Mouse (Mus musculus) forebrain, embryonic 12.5 days (tissue): ENCODE data around the gene Naaladl1. TPM values are rescaled to one million over a fixed set of nuclear protein-coding genes. Genes with fewer than 3 reads are reported as not detected.

Source experiments
- ATAC-seq: fragments of 200-750 bp; cut with Nextera tagmentation; 2 replicates; pipeline ENCODE4 v1.8.0; 2017; ENCODE audit warnings: moderate TSS enrichment; ENCODE audit not compliant: low FRiP score
- H3K27ac ChIP-seq: fragments of 300-500 bp; sonication (generic); 2 replicates; pipeline ENCODE4 v1.5.1; 2016; ENCODE audit warnings: mild to moderate bottlenecking
- H3K27me3 ChIP-seq: fragments of 300-500 bp; sonication (generic); 2 replicates; pipeline ENCODE4 v1.6.1; 2016; ENCODE audit warnings: mild to moderate bottlenecking
- H3K36me3 ChIP-seq: fragments of 300-500 bp; sonication (generic); replicated peaks from 2 replicates; pipeline ENCODE4 v1.6.1; 2016; ENCODE audit warnings: mild to moderate bottlenecking
- H3K4me1 ChIP-seq: fragments of 300-500 bp; sonication (generic); 2 replicates; pipeline ENCODE4 v1.6.1; 2016
- H3K4me2 ChIP-seq: fragments of 300-500 bp; sonication (generic); 2 replicates; pipeline ENCODE4 v1.6.1; 2016; ENCODE audit warnings: mild to moderate bottlenecking, moderate library complexity
- H3K4me3 ChIP-seq: fragments of 300-500 bp; sonication (generic); replicated peaks from 2 replicates; pipeline ENCODE4 v1.5.1; 2016; ENCODE audit warnings: mild to moderate bottlenecking
- H3K9ac ChIP-seq: fragments of 300-500 bp; sonication (generic); 2 replicates; pipeline ENCODE4 v1.6.1; 2016; ENCODE audit warnings: mild to moderate bottlenecking
- H3K9me3 ChIP-seq: fragments of 300-500 bp; sonication (generic); 2 replicates; pipeline ENCODE4 v1.6.1; 2016
- WGBS: fragments of 180-500 bp; shearing (Covaris S2); methylation state at CpG from one replicate; pipeline ENCODE4 v1.1.7; 2016; 5-methylcytosine and 5-hydroxymethylcytosine counted together
- polyA plus RNA-seq: library from polyadenylated mRNA; unstranded; fragments of >200 nt; fragmentation: Nextera tagmentation; extraction: Ambion mirVana; gene quantifications from 2 replicates; pipeline ENCODE4 v1.2.1, GENCODE M21; 2016

Gene Naaladl1
- polyA plus RNA-seq, 1 experiment from 2014 or later, result 1.2 TPM

- no peaks in the 10 kb centered on the region for H3K27me3 ChIP-seq
- peak within 1 kb of the TSS; percentile 89 for H3K27ac ChIP-seq
- ATAC-seq, result peak; percentile 94
- H3K9me3 ChIP-seq, result no peaks in the 10 kb centered on the region
- whole genome bisulfite sequencing, result 8% methylated on average over 33 of the region's 33 CpGs
- peaks cover 27% of the 10 kb centered on the region for H3K4me1 ChIP-seq
- H3K36me3 ChIP-seq, result peaks cover 36% of the 10 kb centered on the region
- peak within 1 kb of the TSS; percentile 94 for H3K4me2 ChIP-seq
- H3K9ac ChIP-seq, result peak within 1 kb of the TSS; percentile 72
- H3K4me3 ChIP-seq, result peak within 1 kb of the TSS; percentile 56
Observed at GRCm38 (mm10) chr19:6067724-6068415, 37.7 kb upstream of the Naaladl1 start, which contains the start of gene Tm7sf2. Tm7sf2 (minus strand) TSS chr19:6068373.

- Histone ChIP-seq H3K27ac (no peak overlapping the region), H3K4me2 (no peak overlapping the region), H3K9ac (no peak overlapping the region), H3K4me1 (peaks cover 24% of the 10 kb centered on the region), H3K4me3 (no peak overlapping the region), H3K9me3 (no peaks in the 10 kb centered on the region), H3K27me3 (no peaks in the 10 kb centered on the region), H3K36me3 (peaks cover 35% of the 10 kb centered on the region)
- ATAC-seq, result no peak
- WGBS, result 79% methylated on average over 4 of the region's 4 CpGs
Observed at GRCm38 (mm10) chr19:6068951-6069350, 36.6 kb upstream of the Naaladl1 start.

GRCm38 (mm10) chr19:6069851-6070250, 35.7 kb upstream of the Naaladl1 start:
- H3K9me3 ChIP-seq, result no peaks in the 10 kb centered on the region
- no peak overlapping the region for H3K4me3 ChIP-seq
- no peaks in the 10 kb centered on the region for H3K27me3 ChIP-seq
- peaks cover 24% of the 10 kb centered on the region for H3K4me1 ChIP-seq
- no peak overlapping the region for H3K9ac ChIP-seq
- H3K27ac ChIP-seq, result no peak overlapping the region
- H3K4me2 ChIP-seq, result no peak overlapping the region
- peaks cover 38% of the 10 kb centered on the region for H3K36me3 ChIP-seq
- 89% methylated on average over 10 of the region's 10 CpGs for WGBS
- no peak for ATAC-seq

GRCm38 (mm10) chr19:6070571-6071250, 34.9 kb upstream of the Naaladl1 start:
- H3K4me3 ChIP-seq, result no peak overlapping the region

GRCm38 (mm10) chr19:6071261-6071660, 34.3 kb upstream of the Naaladl1 start:
- H3K4me3 ChIP-seq, result no peak overlapping the region
- H3K9me3 ChIP-seq, result no peaks in the 10 kb centered on the region
- WGBS, result 97% methylated on average over 19 of the region's 19 CpGs
- H3K27ac ChIP-seq, result no peak overlapping the region
- no peak overlapping the region for H3K4me2 ChIP-seq
- ATAC-seq, result no peak
- no peak overlapping the region for H3K9ac ChIP-seq
- no peaks in the 10 kb centered on the region for H3K27me3 ChIP-seq
- peaks cover 26% of the 10 kb centered on the region for H3K4me1 ChIP-seq
- peaks cover 42% of the 10 kb centered on the region for H3K36me3 ChIP-seq

More at GRCm38 (mm10) chr19:6070571-6071250, 34.9 kb upstream of the Naaladl1 start:
- 89% methylated on average over 31 of the region's 31 CpGs for WGBS
- no peak overlapping the region for H3K4me2 ChIP-seq
- H3K36me3 ChIP-seq, result peaks cover 42% of the 10 kb centered on the region
- ATAC-seq, result no peak
- peaks cover 24% of the 10 kb centered on the region for H3K4me1 ChIP-seq
- H3K9me3 ChIP-seq, result no peaks in the 10 kb centered on the region
- H3K27ac ChIP-seq, result no peak overlapping the region
- H3K9ac ChIP-seq, result no peak overlapping the region
- H3K27me3 ChIP-seq, result no peaks in the 10 kb centered on the region

- Histone ChIP-seq H3K4me1 (peaks cover 15% of the 10 kb centered on the region), H3K4me3 (no peak overlapping the region), H3K9ac (no peak overlapping the region), H3K27ac (no peak overlapping the region), H3K9me3 (no peaks in the 10 kb centered on the region), H3K4me2 (no peak overlapping the region), H3K36me3 (peaks cover 39% of the 10 kb centered on the region), H3K27me3 (no peaks in the 10 kb centered on the region)
- ATAC-seq, result no peak
- 90% methylated on average over 5 of the region's 5 CpGs for WGBS
Observed at GRCm38 (mm10) chr19:6073889-6074288, 31.7 kb upstream of the Naaladl1 start.

GRCm38 (mm10) chr19:6076564-6077393, 28.8 kb upstream of the Naaladl1 start, which contains the start of gene Vps51:
Vps51 (minus strand) TSS chr19:6077231.
- Histone ChIP-seq H3K9ac (peak within 1 kb of the TSS; percentile 74), H3K4me2 (peak within 1 kb of the TSS; percentile 82), H3K4me1 (peaks cover 15% of the 10 kb centered on the region), H3K4me3 (peak within 1 kb of the TSS; percentile 75), H3K9me3 (no peaks in the 10 kb centered on the region), H3K36me3 (peaks cover 32% of the 10 kb centered on the region), H3K27me3 (no peaks in the 10 kb centered on the region), H3K27ac (peak within 1 kb of the TSS; percentile 86)
- peak; percentile 92 for ATAC-seq
- WGBS, result under 1% methylated on average over 33 of the region's 33 CpGs

GRCm38 (mm10) chr19:6079983-6080480, 25.6 kb upstream of the Naaladl1 start, which contains the start of gene Tmem262:
Tmem262 (plus strand) TSS chr19:6080033.
- no peak within 1 kb of the TSS for H3K4me2 ChIP-seq
- WGBS, result 95% methylated on average over 12 of the region's 12 CpGs
- no peaks in the 10 kb centered on the region for H3K27me3 ChIP-seq
- H3K4me1 ChIP-seq, result peaks cover 23% of the 10 kb centered on the region
- peaks cover 34% of the 10 kb centered on the region for H3K36me3 ChIP-seq
- H3K27ac ChIP-seq, result no peak within 1 kb of the TSS
- no peak within 1 kb of the TSS for H3K4me3 ChIP-seq
- ATAC-seq, result no peak
- H3K9me3 ChIP-seq, result no peaks in the 10 kb centered on the region
- H3K9ac ChIP-seq, result no peak within 1 kb of the TSS

- Histone ChIP-seq H3K4me3 (no peak within 1 kb of the TSS), H3K4me2 (no peak within 1 kb of the TSS)
- 88% methylated on average over 9 of the region's 9 CpGs for WGBS
Observed at GRCm38 (mm10) chr19:6082156-6082555, 23.4 kb upstream of the Naaladl1 start, which contains the start of gene Gm28374. Gm28374 (minus strand) TSS chr19:6082256.

GRCm38 (mm10) chr19:6084478-6085248, 20.9 kb upstream of the Naaladl1 start, which contains the start of the genes Zfpl1 and Cdca5:
Zfpl1 (minus strand) TSS chr19:6084956.
Cdca5 (plus strand) TSS chr19:6084983.
- Histone ChIP-seq H3K9ac (peak within 1 kb of the TSS; percentile 68), H3K27me3 (no peaks in the 10 kb centered on the region), H3K4me3 (peak within 1 kb of the TSS; percentile 73), H3K27ac (peak within 1 kb of the TSS; percentile 84), H3K4me2 (peak within 1 kb of the TSS; percentile 80), H3K4me1 (peaks cover 19% of the 10 kb centered on the region), H3K9me3 (no peaks in the 10 kb centered on the region), H3K36me3 (peaks cover 53% of the 10 kb centered on the region)
- peak; percentile 92 for ATAC-seq
- WGBS, result under 1% methylated on average over 58 of the region's 58 CpGs

More at GRCm38 (mm10) chr19:6082156-6082555, 23.4 kb upstream of the Naaladl1 start, which contains the start of gene Gm28374:
- H3K27ac ChIP-seq, result no peak within 1 kb of the TSS
- peaks cover 36% of the 10 kb centered on the region for H3K36me3 ChIP-seq
- H3K4me1 ChIP-seq, result peaks cover 24% of the 10 kb centered on the region
- no peak for ATAC-seq
- H3K27me3 ChIP-seq, result no peaks in the 10 kb centered on the region
- H3K9ac ChIP-seq, result no peak within 1 kb of the TSS
- H3K9me3 ChIP-seq, result no peaks in the 10 kb centered on the region

GRCm38 (mm10) chr19:6085417-6085879, 20.1 kb upstream of the Naaladl1 start:
- Histone ChIP-seq H3K9me3 (no peaks in the 10 kb centered on the region), H3K4me1 (peaks cover 19% of the 10 kb centered on the region), H3K27ac (peak overlapping the region; percentile 84), H3K9ac (peak overlapping the region; percentile 68), H3K4me3 (peak overlapping the region; percentile 73), H3K4me2 (peak overlapping the region; percentile 80), H3K27me3 (no peaks in the 10 kb centered on the region), H3K36me3 (peaks cover 53% of the 10 kb centered on the region)
- WGBS, result 0% methylated on average over 17 of the region's 17 CpGs
- peak; percentile 88 for ATAC-seq
